Mouse (Mus musculus): ENCODE results near the gene March1.

GRCm38 (mm10) chr8:66183454-66183853 is 565.8 kb downstream of the March1 start:
- no peak for TF ChIP-seq CTCF (IDR thresholded peaks at IDR 0.05; ENCODE audit: control insufficient read depth, insufficient read depth, insufficient read length)
- no peak for TF ChIP-seq FOSL1 (IDR thresholded peaks at IDR 0.05; ENCODE audit: insufficient read depth, low read length, poor library complexity, severe bottlenecking)

Data from C2C12 (cell line).